Mouse (Mus musculus) hindbrain, embryonic 13.5 days (tissue): ENCODE data around the gene Ndufa10. TPM values are rescaled to one million over a fixed set of nuclear protein-coding genes. Genes with fewer than 3 reads are reported as not detected.
A peak's percentile ranks its signal among the peaks of the same experiment; 100 is the strongest.

ENCODE experiments used
- ATAC-seq: fragments of 200-750 bp; cut with Nextera tagmentation; 2 replicates; pipeline ENCODE4 v1.8.0; 2017; ENCODE audit warnings: moderate TSS enrichment; ENCODE audit not compliant: low FRiP score
- H3K27ac ChIP-seq: fragments of 300-500 bp; sonication (generic); 2 replicates; pipeline ENCODE4 v1.5.1; 2015; ENCODE audit warnings: inconsistent platforms, mild to moderate bottlenecking, moderate library complexity
- H3K27me3 ChIP-seq: fragments of 300-500 bp; sonication (generic); 2 replicates; pipeline ENCODE4 v1.6.1; 2015; ENCODE audit warnings: mild to moderate bottlenecking, inconsistent platforms
- H3K36me3 ChIP-seq: fragments of 300-500 bp; sonication (generic); 2 replicates; pipeline ENCODE4 v1.6.1; 2015; ENCODE audit warnings: mild to moderate bottlenecking, inconsistent platforms
- H3K4me1 ChIP-seq: fragments of 300-500 bp; sonication (generic); replicated peaks from 2 replicates; pipeline ENCODE4 v1.6.1; 2015; ENCODE audit warnings: inconsistent platforms
- H3K4me2 ChIP-seq: fragments of 300-500 bp; sonication (generic); 2 replicates; pipeline ENCODE4 v1.6.1; 2015; ENCODE audit warnings: inconsistent platforms, mild to moderate bottlenecking, moderate library complexity
- H3K4me3 ChIP-seq: fragments of 300-500 bp; sonication (generic); 2 replicates; pipeline ENCODE4 v1.5.1; 2015; ENCODE audit warnings: mild to moderate bottlenecking, inconsistent platforms
- H3K9ac ChIP-seq: fragments of 300-500 bp; sonication (generic); 2 replicates; pipeline ENCODE4 v1.6.1; 2015; ENCODE audit warnings: mild to moderate bottlenecking, inconsistent platforms
- H3K9me3 ChIP-seq: fragments of 300-500 bp; sonication (generic); 2 replicates; pipeline ENCODE4 v1.6.1; 2016; ENCODE audit warnings: inconsistent platforms
- WGBS: fragments of 180-500 bp; shearing (Covaris S2); methylation state at CpG from one replicate; pipeline ENCODE4 v1.1.7; 2015; 5-methylcytosine and 5-hydroxymethylcytosine counted together
- microRNA-seq: library from miRNA; unstranded; fragments of <30 nt; microRNA quantifications from one replicate; pipeline ENCODE4, GENCODE M21; 2016
- polyA plus RNA-seq: library from polyadenylated mRNA; unstranded; fragments of >200 nt; fragmentation: Nextera tagmentation; extraction: Ambion mirVana; gene quantifications from 2 replicates; pipeline ENCODE4 v1.2.1, GENCODE M21; 2015

Gene Ndufa10
- polyA plus RNA-seq, 1 experiment from 2014 or later: 279 TPM

- Histone ChIP-seq H3K9ac (no peak overlapping the region), H3K4me2 (no peak overlapping the region), H3K4me3 (no peak overlapping the region), H3K27ac (no peak overlapping the region), H3K9me3 (no peaks in the 10 kb centered on the region), H3K36me3 (no peaks in the 10 kb centered on the region), H3K27me3 (no peaks in the 10 kb centered on the region; the same call in 1 of the 2 replicates), H3K4me1 (no peaks in the 10 kb centered on the region)
- WGBS: 85% methylated on average over 5 of the region's 5 CpGs
- no peak for ATAC-seq
Observed at GRCm38 (mm10) chr1:92405131-92405530, 68.5 kb downstream of the Ndufa10 start.

- H3K9me3 ChIP-seq: no peaks in the 10 kb centered on the region
- 91% methylated on average over 2 of the region's 2 CpGs for whole genome bisulfite sequencing
- H3K4me3 ChIP-seq: no peak overlapping the region
- H3K4me1 ChIP-seq: peaks cover 19% of the 10 kb centered on the region
- H3K9ac ChIP-seq: no peak overlapping the region
- no peak for ATAC-seq
- no peaks in the 10 kb centered on the region for H3K36me3 ChIP-seq
- no peak overlapping the region for H3K4me2 ChIP-seq
- no peak overlapping the region for H3K27ac ChIP-seq
- H3K27me3 ChIP-seq: no peaks in the 10 kb centered on the region
Observed at GRCm38 (mm10) chr1:92400556-92400955, 73.1 kb downstream of the Ndufa10 start.

- Histone ChIP-seq H3K4me2 (no peak overlapping the region), H3K36me3 (no peaks in the 10 kb centered on the region), H3K27ac (peak overlapping the region; percentile 88), H3K4me1 (peaks cover 19% of the 10 kb centered on the region), H3K4me3 (no peak overlapping the region), H3K9ac (no peak overlapping the region), H3K27me3 (no peaks in the 10 kb centered on the region), H3K9me3 (no peaks in the 10 kb centered on the region)
- no peak for ATAC-seq
- WGBS: 66% methylated on average over 7 of the region's 7 CpGs
Observed at GRCm38 (mm10) chr1:92398601-92399000, 75.1 kb downstream of the Ndufa10 start.

- peak overlapping the region; percentile 88 for H3K27ac ChIP-seq
- peak overlapping the region; percentile 40 for H3K9ac ChIP-seq
- 11% methylated on average over 12 of the region's 12 CpGs for WGBS
- H3K4me2 ChIP-seq: peak overlapping the region; percentile 29
- H3K4me3 ChIP-seq: no peak overlapping the region
- H3K4me1 ChIP-seq: peaks cover 19% of the 10 kb centered on the region
- no peaks in the 10 kb centered on the region for H3K36me3 ChIP-seq
- H3K9me3 ChIP-seq: no peaks in the 10 kb centered on the region
- peak; percentile 73 for ATAC-seq
- no peaks in the 10 kb centered on the region for H3K27me3 ChIP-seq
Observed at GRCm38 (mm10) chr1:92397511-92398051, 76.1 kb downstream of the Ndufa10 start.

GRCm38 (mm10) chr1:92394279-92394678 is 79.4 kb downstream of the Ndufa10 start:
- H3K36me3 ChIP-seq: no peaks in the 10 kb centered on the region
- H3K4me3 ChIP-seq: no peak overlapping the region
- ATAC-seq: no peak
- H3K27me3 ChIP-seq: no peaks in the 10 kb centered on the region
- no peak overlapping the region for H3K27ac ChIP-seq
- H3K4me1 ChIP-seq: peaks cover 19% of the 10 kb centered on the region
- H3K4me2 ChIP-seq: no peak overlapping the region
- H3K9ac ChIP-seq: no peak overlapping the region
- 83% methylated on average over 3 of the region's 3 CpGs for WGBS
- no peaks in the 10 kb centered on the region for H3K9me3 ChIP-seq

GRCm38 (mm10) chr1:92393166-92393565 is 80.5 kb downstream of the Ndufa10 start:
- Histone ChIP-seq H3K36me3 (no peaks in the 10 kb centered on the region), H3K27me3 (no peaks in the 10 kb centered on the region), H3K9ac (no peak overlapping the region), H3K4me1 (peaks cover 12% of the 10 kb centered on the region), H3K9me3 (no peaks in the 10 kb centered on the region), H3K4me3 (no peak overlapping the region), H3K27ac (no peak overlapping the region), H3K4me2 (no peak overlapping the region)
- WGBS: 90% methylated on average over 6 of the region's 6 CpGs
- ATAC-seq: no peak

Small RNAs within 50 kb of the gene (microRNA-seq; reads per million reads assigned to microRNA genes)
- 1.4 reads per million for gene Mir6900

Other genes starting within 250 kb of the Ndufa10 start
- not detected in 2 replicates for gene Olfr1416, start 11.3 kb upstream of the Ndufa10 start, polyA plus RNA-seq
- not detected in 2 replicates for gene Olfr1415, start 22.2 kb upstream of the Ndufa10 start, polyA plus RNA-seq
- not detected in 2 replicates for gene Olfr1414, start 44.8 kb upstream of the Ndufa10 start, polyA plus RNA-seq
- not detected in 2 replicates for gene Olfr1413, start 97.5 kb upstream of the Ndufa10 start, polyA plus RNA-seq
- not detected in 2 replicates for gene Olfr1412, start 111.9 kb upstream of the Ndufa10 start, polyA plus RNA-seq
- gene Olfr1411, start 120.6 kb upstream of the Ndufa10 start, polyA plus RNA-seq: not detected in 2 replicates
- not detected in 2 replicates for gene Olfr1410, start 131.9 kb upstream of the Ndufa10 start, polyA plus RNA-seq
- not detected in 2 replicates for gene Olfr12, start 143.9 kb upstream of the Ndufa10 start, polyA plus RNA-seq
- gene Cops9, start 168.1 kb upstream of the Ndufa10 start, polyA plus RNA-seq: 597 TPM in 2 replicates
- gene Otos, start 175.0 kb upstream of the Ndufa10 start, polyA plus RNA-seq: 0.12 TPM in 1 of 2 replicates, not detected in the other